Mouse (Mus musculus) right cerebral cortex, adult 18-20 months (tissue): ENCODE results near the gene Trmt6.

Source experiments
- DNase-seq: peaks from one replicate; pipeline ENCODE4 v3.0.0; 2022; ENCODE audit warnings: mixed read lengths

The Trmt6 gene

DNA sequence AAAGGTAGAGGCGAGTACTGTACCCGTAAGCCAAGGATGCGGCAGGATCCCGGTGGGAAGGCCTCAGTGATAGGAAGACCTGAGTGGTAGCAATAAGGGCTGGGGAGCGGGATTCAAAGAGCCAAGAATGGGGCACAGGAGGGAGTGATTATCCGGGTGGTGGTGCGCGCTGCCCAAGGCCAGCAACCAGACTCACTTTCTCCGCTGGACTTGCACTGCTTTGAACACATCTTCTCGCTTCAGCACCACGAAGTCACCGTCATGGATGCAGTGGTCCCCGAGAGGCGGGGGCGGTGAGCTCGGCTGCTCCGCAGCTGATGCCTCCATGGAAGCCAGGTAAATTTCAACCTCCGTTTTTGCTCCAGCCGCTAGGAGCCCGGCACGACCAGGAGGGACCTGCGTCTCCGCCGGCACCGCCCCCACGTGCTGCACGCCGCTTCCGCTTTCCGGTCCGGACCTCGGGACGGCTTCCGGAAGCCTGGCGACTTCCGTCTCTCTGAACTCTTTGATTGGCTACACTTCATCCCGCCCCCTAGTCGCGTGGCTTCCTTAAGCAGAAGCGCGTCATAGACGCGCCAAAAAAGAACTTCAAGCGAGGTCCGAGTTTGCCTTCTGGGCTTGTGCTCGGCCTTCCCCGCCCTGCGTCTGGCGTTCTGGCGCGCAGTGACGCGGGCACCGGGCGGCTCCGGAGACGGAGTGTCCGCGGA is at the start of gene Trmt6, which contains the start of gene Mcm8:
Trmt6 (minus strand) TSS at position 448 of the 707 bp plus-strand sequence.
Mcm8 (plus strand) TSS at position 534 of the 707 bp plus-strand sequence.
- DNase-seq = peak; percentile 94

- DNase-seq = no peak
Measured at GRCm38 (mm10) chr2:132863325-132863724, 47.5 kb upstream of the Trmt6 start.

DNA sequence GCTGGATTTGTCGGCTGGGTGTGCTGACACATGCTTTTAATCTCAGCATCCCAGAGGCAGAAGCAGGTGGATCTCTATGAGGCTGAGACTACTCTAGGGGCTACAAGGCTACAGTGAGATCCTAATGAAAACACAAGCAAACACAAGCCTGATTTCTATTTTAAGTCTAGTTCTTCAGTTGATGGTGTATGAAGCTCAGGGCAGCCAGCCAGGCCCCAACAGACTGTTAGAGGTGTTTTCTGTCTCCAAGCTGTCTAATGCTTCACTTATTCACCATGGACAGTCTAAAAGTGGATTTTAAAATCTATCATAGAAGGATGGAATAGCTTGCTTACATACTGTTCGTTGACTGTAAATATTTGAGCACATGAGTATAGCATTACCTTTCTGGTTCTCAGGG is 45.6 kb upstream of the Trmt6 start:
- DNase-seq = no peak

DNA sequence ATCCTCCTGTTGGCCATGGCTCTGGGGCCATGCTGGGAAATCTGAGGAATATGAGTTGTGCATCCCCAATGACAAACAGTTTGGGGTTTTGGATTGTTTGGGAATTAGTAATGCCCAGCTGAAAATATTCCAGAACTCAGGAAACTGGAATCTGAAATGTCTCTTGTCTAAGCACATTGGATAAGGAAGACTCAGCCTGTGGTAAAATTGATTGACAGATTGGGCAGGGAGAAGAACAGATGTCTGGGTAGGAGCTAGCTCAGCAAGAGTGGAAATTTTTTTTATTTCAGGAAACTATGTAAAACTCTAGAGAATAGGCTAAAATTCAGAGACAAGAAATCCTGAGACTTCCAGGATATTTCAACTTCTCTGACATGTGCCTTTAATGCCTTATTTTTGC is 44.6 kb upstream of the Trmt6 start:
- DNase-seq = no peak

DNA sequence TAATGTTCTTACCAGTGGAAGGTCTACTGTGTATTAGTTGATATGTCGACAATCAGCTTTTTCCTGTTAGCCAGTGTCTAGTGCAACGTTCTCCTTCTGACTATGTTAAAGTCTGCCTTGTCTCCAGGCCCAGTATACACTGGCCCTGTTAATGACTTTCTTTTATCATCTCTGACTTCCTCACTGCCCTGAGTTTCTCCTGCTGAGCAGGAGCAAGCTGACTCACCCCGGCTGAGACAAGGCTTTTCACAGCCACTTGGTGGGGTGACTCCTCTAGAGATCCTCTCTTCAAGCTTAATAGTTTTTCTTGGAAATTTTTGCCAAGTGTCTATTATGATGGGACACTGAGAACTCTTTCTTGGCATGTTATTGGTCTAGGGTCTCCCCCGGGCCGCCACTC is 40.5 kb upstream of the Trmt6 start:
- no peak for DNase-seq

DNA sequence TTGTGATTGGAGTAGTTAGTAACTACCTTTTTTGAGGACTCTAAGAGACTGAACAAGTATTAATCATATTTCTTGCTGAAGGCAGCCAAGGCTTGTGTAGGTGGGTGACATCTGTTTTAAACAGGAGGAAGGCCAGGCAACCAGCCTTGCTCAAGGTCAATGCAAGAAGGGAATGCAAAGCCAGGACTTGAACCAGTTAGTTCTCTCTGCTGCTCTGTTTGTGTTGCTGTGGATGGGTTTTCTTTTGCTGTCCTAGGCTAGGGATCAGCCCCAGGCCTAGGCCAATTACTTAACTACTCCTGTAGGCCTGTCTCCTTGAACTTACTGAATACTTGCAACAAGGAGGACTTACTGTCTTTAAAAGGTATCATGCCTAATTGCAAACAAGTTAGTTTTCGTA is 37.2 kb upstream of the Trmt6 start:
- no peak for DNase-seq

DNA sequence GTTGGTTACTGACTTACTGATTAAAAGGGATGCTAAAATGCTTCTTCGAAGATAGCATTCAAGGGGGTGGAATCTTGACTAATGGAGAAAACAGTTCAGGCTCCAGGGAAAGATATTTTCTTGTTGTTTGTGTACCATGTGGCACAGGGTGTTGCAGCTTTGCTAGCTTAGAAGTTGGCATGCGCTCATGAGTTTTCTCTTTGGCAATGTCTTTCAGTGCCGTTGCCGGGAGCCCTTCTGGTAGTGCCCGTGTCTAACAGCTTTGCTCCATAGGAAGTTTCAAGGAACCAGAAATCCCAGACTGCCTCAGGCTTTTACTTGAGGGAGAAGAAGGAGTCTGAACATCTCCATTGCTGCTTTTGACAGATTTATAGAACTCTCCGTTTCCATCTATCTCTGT is 33.3 kb upstream of the Trmt6 start:
- DNase-seq = no peak

GRCm38 (mm10) chr2:132848361-132848760 is 32.5 kb upstream of the Trmt6 start:
- no peak for DNase-seq

- no peak for DNase-seq
Measured at GRCm38 (mm10) chr2:132847581-132847980, 31.7 kb upstream of the Trmt6 start.

GRCm38 (mm10) chr2:132846407-132847358 is 30.8 kb upstream of the Trmt6 start, which contains the start of gene Crls1:
Crls1 (plus strand) TSS chr2:132846666.
- DNase-seq = peak; percentile 95

- no peak for DNase-seq
Measured at GRCm38 (mm10) chr2:132841071-132841470, 25.2 kb upstream of the Trmt6 start.

GRCm38 (mm10) chr2:132802976-132803375 is 12.9 kb downstream of the Trmt6 start:
- DNase-seq = no peak

- no peak for DNase-seq
Measured at GRCm38 (mm10) chr2:132794204-132794586, 21.7 kb downstream of the Trmt6 start.

DNA sequence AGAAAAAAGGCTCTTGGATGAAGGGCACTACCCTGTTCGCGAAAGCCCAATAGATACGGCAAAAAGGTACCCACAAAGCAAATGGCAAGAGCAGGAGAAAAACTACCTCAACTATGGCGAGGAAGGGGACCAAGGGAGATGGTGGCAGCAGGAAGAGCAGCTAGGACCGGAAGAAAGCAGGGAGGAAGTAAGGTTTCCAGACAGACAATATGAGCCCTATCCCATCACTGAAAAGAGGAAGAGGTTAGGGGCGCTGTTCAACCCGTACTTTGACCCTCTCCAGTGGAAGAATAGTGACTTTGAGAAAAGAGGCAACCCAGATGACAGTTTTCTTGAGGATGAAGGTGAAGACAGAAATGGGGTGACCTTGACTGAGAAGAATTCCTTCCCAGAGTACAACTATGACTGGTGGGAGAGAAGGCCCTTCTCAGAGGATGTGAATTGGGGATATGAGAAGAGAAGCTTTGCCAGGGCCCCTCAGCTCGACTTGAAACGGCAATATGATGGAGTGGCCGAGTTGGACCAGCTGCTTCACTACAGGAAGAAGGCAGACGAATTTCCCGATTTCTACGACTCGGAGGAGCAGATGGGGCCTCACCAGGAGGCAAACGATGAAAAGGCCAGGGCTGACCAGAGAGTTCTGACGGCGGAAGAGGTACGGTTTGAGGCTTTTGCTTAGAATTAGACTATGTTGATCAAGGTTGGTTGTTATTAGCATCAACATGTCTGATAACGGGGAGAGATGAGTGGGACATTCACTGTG is 22.2 kb downstream of the Trmt6 start:
- no peak for DNase-seq

DNA sequence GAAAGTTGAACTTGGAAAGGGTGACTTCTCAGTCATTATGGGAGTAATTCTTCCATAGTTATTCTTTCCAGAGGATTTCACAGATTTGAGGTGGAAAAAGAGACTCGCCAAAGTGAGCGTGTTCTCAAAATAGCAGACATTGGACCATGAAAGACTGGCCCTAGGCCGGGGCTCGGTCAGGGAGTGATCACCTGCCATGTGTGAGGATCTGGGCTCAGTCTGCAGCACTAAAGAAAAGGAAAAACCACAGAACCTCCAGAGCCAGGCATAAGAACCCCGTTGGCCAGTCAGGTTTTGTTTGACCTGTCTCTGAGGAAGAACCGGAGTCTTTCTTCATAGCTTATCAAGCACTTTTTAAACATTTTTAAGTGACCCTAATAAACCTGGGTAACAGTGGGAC is 31.8 kb downstream of the Trmt6 start:
- no peak for DNase-seq

DNA sequence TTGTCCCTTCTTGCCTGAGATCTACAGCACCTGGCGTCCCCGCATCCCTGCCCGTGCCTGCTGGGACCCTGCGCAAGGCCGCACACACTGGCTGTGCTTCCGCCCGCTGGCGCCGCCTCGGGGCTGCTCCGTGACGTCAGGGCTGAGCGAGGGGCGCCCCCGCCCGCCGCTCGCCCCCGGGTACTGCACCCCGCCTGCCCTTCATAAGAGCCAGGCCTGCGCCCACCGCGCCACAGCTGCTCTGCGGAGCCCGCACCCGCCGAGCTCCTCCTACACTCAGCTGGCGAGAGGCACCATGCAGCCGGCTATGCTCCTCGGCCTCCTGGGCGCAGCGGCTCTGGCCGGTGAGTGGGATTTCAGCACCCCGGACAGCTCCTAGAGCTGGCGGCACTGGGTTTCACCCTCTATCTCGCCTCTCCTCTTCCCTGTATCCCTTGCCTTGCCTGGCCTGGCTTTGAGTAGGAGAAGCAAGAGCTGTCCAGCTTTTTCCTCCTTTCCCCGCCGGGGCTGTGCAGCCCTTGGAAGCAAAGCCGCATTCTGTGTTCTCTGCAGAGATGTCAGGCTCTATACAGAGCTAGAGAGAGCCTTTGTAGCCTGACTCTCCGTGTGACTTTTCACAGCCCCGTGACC is 34.3 kb downstream of the Trmt6 start:
- DNase-seq = peak; percentile 90

GRCm38 (mm10) chr2:132780978-132781377 is 34.9 kb downstream of the Trmt6 start, which contains the start of gene Chgb:
Chgb (plus strand) TSS chr2:132781278.
- DNase-seq = no peak

DNA sequence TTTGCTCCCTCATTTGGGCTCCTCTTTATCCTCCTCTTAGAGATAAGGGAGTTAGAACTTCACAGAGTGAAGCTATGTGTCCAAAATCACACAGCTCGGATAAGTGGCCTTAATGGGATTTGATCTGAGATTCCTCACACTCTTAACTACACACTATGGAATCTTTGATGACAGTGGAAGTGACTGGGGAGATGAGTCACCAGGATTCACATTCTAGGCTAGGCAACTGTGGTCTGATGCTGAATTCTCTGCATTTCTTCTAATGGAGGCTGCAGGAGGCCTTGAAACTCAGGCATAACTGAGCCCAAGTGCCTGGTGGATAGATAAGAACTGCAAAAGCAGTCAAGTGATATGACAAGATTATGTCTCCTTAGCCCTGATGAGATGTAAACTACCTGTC is 45.0 kb downstream of the Trmt6 start:
- no peak for DNase-seq

DNA sequence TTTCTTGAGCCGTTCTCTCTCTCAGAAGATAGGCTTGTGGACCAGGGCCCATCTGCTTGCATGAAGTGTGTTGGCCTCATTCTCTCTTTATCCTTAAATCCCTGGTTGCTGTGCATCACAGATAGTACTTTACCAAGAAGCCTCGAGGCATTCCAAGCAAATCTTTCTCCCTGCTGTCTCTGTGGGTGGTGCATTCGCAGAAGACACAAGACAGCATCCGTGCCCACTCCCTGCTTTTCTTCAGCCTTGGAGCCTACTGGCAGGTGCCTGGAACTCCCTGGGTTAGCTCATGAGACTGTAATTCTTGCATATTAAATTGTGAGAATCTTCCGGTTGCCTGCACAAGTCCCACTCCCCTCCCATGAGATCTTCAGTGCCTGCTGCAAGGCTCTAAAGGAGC is 57.9 kb downstream of the Trmt6 start:
- DNase-seq = peak; percentile 88
